Mouse (Mus musculus): ENCODE results near the gene Bad.
"Not testable (repeated sequence)": the region's sequence is repeated elsewhere in the genome, so short reads cannot be mapped to it uniquely, and the experiment has no call there.

Bad gene

DNA sequence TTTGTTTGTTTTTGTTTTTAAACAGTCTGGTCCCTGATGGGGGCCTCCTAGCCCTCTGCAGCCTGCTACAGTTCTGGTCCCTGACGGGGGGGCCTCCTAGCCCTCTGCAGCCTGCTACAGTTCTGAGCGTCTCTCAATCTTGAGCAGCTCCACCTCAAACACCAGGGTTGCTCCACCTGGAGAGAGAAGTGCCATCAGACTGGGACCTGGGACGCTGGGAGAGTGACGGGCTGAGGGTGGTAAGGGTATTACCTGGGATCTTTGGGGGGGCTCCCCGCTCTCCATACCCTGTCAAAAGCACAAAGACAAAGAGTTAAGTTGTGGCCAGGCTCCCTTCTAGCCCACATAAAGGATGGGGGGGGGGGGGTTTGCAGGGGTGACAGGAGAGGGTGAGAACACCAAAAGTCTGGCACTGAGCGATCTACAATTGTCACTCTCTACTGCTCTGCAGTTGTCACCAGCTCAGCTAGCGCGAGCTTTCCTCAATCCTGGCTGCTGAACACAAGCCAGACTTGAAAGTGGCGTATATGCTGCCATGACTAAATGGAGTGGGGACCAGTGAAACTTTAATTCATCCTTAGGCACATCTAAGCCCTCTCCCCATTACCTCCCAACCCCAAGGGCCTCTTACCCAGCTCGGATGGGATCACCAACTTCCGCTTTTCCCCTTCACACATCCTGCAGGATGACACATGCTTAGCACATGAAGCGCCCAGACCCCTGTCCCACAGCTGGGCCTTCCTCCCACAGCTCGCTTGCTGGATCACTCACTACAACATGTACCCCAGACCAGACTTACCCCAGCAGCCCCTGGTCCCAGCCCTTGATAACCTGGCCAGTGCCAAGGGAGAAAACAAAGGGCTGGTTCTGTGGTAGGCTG, 36.3 kb downstream of the Bad start:
- in situ Hi-C loops (cut with MboI; ENCODE audit: low pct_unique_long_range_greater_than_20kb in 1 of 2, low sequenced_read_pairs in 2 of 2, unreplicated experiment in 1 of 2) = no loop called here

DNA sequence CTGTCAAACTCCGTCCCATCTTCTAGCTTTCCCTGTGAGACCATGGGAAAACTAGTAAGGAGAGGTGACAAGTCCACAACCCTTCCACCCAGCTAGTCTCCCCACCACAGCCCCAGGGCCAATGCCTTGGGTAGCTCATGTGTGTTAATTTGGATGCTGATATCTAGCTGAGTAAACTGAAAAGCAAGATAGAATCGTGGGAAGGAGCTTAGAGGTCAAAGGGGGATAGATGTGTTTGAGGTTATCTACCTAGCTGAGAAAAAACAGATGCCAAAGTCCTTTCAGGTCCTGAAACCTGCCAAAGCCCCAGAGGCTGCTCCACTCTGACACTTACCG, 36.9 kb downstream of the Bad start:
- in situ Hi-C loops (cut with MboI; ENCODE audit: low pct_unique_long_range_greater_than_20kb in 1 of 2, low sequenced_read_pairs in 2 of 2, unreplicated experiment in 1 of 2) = no loop called here

DNA sequence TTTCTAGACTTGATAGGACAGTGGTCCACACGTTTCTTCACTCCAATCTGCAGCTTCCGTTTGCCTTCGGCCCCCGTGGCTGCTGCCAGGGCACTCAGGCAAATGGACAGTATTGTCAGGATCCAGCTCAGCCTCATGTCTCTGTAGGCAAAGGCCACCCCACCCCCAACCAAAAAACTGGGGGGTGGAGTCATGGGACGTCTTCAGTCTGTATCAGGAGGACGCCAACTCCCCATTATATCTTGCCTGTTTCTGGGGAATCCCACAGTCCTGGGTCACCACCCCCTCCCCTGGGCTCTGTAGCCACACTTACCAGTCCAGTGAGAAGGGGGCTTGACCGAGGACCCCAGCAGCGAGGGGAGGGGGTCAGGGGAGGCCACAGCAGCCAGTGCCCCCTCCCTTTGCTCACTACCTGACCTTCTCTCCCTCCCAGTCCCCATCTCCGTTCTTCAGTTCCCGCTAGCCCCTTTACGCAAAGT, 37.4 kb downstream of the Bad start:
- in situ Hi-C loops (cut with MboI; ENCODE audit: low pct_unique_long_range_greater_than_20kb in 1 of 2, low sequenced_read_pairs in 2 of 2, unreplicated experiment in 1 of 2) = no loop called here

DNA sequence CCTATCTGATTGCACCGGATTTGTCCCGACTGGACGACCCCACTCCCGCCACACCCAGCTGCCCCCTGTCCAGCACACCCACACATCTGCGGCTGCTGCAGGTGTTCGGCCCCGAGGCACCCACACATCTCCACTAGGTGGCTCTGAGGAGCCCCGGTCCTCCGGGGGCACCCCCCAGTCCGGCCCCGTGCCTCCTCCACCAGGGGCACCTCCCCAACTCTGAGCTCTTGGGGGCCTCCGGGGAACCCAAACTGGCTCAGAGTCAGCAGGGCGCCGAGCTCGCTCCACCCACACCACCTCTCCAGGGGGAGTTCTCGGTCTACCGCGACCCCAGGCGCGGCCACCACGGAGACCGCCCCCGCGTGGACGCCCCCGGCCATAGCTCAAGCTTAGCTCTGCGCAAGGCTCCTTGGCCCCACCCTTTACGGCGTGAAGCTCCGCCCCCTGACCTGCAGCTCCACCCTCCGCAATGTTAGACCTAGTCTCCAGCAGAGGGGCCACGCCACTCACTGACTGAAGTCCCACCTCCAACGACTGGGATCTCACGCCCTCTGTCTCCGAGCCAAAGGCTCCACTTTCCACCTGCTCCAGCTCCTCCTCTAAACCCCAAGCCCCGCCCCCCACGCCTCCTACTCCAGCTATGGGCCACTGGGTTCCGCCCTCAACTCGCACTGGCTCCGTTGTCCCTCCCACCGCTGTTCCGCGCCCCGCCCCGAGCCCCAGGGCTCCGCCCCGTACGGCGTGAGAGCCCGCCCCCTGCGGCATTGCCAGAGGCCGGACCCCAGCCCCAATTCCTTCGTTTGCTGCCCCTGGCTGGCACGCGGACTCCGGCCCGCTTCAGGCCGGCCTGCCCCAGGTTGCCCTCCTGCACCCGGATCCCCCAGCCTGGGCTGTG, 38.1 kb downstream of the Bad start:
- in situ Hi-C loops (cut with MboI; ENCODE audit: low pct_unique_long_range_greater_than_20kb in 1 of 2, low sequenced_read_pairs in 2 of 2, unreplicated experiment in 1 of 2) = no loop called here

DNA sequence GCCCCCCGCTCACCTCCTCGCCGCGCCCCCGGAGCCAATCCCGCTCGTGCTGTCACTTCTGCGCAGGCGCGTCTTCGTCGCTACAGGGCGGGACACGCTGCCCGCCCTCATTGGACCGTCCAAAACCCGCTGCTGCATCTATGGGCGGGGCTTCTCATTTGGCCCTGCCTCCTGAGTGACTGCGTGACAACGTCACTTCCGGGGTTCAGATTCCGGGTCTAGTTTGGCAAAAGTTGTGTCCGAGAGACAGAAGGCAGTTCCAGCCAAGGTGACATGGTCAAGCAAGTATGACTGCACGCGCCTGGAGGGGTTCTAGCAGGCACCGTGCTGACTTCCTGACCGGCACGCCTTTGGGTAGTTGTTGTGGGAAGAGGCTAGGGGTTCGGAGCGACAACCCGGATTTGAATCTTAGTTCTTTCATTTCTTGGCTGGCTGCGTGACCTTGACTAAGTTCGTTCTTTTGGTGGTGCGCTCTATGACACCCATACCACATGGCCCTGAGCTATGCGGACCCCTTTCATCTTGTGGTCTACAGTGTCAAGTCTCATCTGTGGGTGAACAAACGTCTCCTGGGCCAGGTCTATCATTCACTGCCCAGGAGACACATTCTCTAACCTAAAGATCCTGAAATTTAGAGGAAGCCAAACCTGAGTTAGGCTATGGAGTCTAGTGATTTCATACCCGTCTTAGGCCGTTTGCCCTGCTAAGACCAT, 38.9 kb downstream of the Bad start, which contains the start of gene Fkbp2:
Fkbp2 (minus strand) TSS at position 121 of the 713 bp plus-strand sequence.
- in situ Hi-C loops (cut with MboI; ENCODE audit: low pct_unique_long_range_greater_than_20kb in 1 of 2, low sequenced_read_pairs in 2 of 2, unreplicated experiment in 1 of 2) = no loop called here

DNA sequence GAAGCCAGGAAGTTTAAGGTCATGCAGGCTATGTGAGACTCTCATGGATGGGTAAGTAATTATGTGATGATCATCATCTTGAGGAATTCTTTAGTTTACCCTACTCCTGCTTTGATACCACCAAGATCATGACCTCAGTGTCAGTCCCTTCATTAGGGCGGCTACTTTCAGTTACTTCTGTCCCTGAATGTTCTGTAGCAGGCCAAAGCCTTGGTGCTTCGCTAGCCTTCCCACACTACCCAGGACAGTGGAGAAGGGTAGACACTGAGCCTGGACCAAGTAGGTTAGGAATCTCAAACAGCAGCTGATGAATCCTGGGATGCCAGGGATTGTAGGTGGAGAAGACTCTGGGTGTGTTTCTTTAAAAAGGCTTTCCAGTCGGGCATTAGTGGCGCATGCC, 39.8 kb downstream of the Bad start:
- in situ Hi-C loops (cut with MboI; ENCODE audit: low pct_unique_long_range_greater_than_20kb in 1 of 2, low sequenced_read_pairs in 2 of 2, unreplicated experiment in 1 of 2) = no loop called here

DNA sequence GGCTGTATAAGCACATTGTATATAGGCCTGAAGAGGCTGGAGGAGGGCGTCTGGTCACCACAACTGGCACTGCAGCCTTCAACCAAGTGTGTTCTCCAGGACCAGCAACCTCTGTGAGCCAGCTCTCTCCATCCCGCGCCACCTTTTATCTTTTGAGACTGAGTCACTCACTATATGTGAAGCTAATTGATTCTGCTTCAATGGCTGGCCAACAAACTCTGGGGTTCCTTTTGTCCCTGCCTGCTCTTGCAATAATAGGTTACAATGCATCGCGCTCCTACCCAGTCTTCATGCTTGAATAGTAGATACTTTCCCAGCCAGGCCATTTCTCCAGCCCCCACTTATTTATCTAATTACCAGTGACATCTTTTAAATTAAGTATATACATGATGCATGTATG, 42.0 kb downstream of the Bad start:
- in situ Hi-C loops (cut with MboI; ENCODE audit: low pct_unique_long_range_greater_than_20kb in 1 of 2, low sequenced_read_pairs in 2 of 2, unreplicated experiment in 1 of 2) = no loop called here

DNA sequence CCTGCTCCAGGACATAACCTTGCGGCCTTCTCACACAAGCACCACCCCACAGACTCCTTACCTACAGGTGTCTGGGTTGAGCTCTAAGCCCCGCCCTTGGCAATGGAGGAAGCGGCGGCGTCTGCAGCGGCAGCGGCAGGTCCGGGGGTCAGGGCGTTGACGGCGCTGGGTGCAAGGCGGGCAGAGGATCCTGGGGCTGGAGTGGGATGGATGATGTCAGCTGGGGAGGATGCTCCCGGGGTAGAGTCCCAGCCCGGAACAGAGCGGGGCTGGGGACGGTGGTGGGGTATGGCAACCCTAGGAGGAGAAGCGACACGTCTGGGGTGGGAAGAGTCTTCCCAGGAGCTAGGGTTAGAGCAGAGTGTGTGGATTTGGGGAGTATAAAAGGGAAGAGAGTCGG, 43.6 kb downstream of the Bad start:
- in situ Hi-C loops (cut with MboI; ENCODE audit: low pct_unique_long_range_greater_than_20kb in 1 of 2, low sequenced_read_pairs in 2 of 2, unreplicated experiment in 1 of 2) = no loop called here

DNA sequence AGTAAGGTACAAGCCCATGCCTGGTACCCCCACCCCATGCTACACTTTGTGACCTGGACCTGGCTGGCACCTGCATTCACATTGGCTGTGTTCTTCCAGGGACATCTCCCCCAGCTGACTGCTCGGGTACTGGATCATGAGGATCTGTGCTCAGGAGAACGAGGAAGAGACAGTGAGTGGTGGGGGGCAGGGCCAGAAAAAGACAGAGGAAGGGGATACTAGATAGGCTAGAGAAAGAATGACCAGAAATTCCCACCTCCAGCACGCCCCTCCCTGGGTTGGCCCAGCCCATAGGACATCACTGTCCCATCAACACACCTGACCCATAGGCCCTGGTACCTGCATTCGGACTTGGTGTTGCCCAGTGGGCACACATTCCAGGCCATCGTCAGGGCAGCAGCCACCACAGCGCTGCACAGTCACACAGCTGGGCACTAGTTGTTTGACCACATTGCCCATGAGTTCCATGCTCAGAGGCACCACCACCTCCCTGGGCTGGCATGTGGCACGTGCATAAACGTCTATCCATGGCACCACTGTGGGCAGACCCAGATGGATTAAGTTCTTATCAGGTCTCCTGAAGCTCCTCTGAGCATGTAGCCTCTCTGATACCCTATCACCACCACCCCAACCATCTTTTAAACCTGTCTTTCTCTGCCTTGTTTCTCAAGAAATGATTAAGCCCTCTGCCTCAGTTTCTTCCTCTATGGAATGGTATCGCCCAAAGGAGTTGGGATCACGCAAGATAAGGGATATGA, 44.5 kb downstream of the Bad start:
- in situ Hi-C loops (cut with MboI; ENCODE audit: low pct_unique_long_range_greater_than_20kb in 1 of 2, low sequenced_read_pairs in 2 of 2, unreplicated experiment in 1 of 2) = no loop called here

DNA sequence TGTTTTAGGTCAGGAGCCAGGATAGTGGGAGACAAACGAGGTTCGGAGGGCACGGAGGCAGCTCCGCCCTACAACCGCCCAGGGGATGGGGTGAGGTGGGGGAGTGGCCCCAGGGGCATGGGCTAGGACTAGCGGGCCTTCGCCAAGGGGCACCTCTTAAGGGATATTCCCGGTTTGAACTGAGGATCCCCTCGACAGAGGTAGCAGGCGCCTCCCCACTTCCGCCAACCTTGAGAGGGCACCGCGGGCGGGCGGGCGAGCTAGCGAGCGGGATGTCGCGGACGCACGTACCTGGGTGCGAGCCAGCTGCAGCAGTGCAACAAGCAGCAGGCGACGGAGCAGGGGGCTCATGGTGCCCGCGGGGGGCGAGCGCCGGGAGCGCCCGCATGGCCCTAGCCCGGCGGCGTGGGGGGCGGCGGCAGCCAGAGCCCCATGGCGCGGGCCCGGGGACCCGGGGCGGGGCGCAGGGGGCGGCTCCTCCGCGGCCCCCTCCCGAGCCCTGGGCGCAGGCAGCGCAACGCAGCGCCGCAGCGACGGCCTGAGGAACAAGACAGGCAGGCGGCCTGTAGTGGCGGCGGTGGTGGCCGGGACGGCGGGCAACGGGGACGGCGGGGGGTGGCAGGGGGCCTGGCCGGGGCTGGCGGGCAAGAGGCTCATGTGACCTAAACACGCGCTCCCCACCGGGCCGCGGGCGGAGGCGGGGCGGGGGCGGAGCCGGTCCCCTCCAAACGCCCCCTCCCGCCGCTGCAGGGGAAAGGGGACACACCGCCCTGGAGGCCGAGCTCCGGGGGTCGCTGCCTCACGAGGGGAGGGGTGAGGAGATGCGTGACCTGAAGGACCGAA, 45.6 kb downstream of the Bad start, which contains the start of gene Vegfb:
Vegfb (minus strand) TSS at position 591 of the 843 bp plus-strand sequence.
- in situ Hi-C loops (cut with MboI; ENCODE audit: low pct_unique_long_range_greater_than_20kb in 1 of 2, low sequenced_read_pairs in 2 of 2, unreplicated experiment in 1 of 2) = no loop called here

DNA sequence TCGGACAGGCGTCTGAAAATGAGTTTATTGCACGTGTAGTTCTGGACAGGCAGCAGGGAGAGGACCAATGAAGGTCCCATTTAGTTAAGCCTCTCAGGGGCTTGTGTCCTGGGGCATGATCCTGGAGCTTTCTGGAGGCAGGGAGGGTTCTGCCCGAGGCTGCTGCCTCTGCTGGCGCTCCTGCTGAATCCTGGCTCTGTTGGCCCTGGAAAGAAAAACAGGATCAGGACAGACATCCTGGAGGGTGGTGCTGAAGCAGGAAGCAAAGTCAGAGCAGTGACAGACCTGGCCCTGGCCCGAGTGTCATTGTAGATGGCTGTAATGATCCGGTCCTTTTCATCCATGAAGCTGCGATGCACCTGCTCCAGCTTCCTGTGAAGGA, 46.2 kb downstream of the Bad start:
- in situ Hi-C loops (cut with MboI; ENCODE audit: low pct_unique_long_range_greater_than_20kb in 1 of 2, low sequenced_read_pairs in 2 of 2, unreplicated experiment in 1 of 2) = no loop called here

DNA sequence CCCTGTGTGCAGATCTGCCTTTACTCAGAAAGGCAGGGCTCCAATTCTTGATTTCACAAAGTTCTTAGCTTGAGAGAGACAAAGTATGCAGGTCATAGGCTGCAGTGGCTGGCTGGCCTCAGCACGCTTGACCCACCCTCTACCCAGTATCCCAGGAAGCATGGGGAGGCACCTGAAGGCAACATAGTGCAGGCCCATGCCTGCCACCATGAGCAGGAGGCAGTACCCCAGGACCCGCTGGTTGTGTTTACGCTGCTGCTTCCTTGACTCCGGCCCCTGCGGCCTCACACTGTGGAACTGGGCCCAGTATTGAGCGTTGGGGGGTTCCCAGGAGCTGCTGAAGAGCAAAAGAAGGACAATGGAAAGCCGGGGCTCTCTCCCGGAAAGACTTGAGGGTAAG, 47.6 kb downstream of the Bad start:
- in situ Hi-C loops (cut with MboI; ENCODE audit: low pct_unique_long_range_greater_than_20kb in 1 of 2, low sequenced_read_pairs in 2 of 2, unreplicated experiment in 1 of 2) = no loop called here

DNA sequence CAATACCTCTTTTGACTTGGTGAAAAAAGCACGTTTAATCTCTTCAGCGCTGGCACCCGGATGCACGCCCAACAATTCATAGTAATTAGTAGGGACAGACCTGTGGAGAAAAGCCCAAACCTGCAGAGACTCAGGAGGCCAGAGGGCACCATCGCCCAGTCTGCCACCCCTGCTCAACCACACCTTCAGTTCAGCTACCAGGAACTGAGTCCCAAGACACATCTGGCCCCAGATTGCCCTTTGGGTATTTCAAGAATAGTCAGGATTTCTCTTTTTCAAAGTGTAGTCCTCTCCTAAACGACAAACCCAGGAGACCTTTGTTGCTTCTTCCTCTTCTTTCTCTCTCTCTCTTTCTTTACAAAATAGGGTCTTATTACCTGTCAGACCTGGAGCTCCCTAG, 49.1 kb downstream of the Bad start:
- in situ Hi-C loops (cut with MboI; ENCODE audit: low pct_unique_long_range_greater_than_20kb in 1 of 2, low sequenced_read_pairs in 2 of 2, unreplicated experiment in 1 of 2) = no loop called here

DNA sequence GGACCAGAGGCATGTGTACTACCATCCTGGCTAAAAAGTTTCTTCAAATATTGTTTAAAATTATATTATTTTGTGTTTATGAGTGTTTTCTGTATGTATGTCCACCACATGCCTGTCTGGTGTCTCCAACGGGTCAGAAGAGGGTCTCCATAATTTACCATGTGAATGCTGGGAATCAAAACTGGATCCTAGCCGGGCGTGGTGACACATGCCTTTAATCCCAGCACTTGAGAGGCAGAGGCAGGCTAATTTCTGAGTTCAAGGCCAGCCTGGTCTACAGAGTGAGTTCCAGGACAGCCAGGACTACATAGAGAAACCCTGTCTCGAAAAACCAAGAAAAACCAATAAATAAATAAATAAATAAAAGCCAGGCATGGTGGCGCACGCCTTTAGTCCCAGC, 49.5 kb downstream of the Bad start:
- in situ Hi-C loops (cut with MboI; ENCODE audit: low pct_unique_long_range_greater_than_20kb in 1 of 2, low sequenced_read_pairs in 2 of 2, unreplicated experiment in 1 of 2) = not testable (repeated sequence)

DNA sequence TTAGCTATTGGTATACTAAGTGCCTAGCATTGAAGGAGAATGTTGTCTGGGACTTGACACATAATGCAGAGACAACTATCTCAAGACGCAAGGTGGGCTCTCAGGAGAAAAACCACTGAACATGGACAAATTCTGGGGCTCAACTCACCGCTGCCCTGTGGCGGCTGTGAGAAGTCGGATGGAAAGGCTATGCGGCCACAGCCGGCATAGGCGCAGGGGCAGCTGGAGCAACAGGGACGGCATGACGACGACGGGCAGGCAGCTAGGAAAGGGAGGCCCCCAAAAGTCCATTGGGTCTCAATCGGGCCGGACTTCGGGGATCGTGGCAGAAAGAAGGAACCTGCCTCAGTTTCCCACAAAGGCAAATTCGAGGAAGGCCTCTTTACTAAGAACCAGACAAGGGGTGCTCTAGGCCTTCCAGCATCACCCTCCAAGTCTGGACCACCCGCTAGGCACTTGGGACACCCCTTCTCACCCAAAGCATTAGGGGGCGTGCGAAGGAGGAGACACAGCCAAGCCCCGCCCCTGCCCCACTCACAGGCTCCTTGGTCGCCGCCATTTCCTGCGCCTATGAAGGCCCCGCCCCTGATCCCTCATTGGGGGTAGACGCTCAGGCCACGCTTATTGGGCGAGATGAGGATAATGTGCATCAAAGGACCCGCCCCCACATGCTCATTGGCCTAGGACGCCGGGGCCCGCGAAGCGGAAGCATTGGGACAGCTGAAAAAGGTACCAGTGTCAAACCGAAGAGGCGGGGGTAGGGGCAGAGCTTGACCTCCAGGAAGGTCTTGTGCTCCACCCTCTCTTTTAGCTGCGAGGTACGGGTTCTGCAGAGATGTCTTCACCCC, 50.6 kb downstream of the Bad start, which contains the start of gene Dnajc4:
Dnajc4 (minus strand) TSS at position 562 of the 848 bp plus-strand sequence.
- in situ Hi-C loops (cut with MboI; ENCODE audit: low pct_unique_long_range_greater_than_20kb in 1 of 2, low sequenced_read_pairs in 2 of 2, unreplicated experiment in 1 of 2) = no loop called here

DNA sequence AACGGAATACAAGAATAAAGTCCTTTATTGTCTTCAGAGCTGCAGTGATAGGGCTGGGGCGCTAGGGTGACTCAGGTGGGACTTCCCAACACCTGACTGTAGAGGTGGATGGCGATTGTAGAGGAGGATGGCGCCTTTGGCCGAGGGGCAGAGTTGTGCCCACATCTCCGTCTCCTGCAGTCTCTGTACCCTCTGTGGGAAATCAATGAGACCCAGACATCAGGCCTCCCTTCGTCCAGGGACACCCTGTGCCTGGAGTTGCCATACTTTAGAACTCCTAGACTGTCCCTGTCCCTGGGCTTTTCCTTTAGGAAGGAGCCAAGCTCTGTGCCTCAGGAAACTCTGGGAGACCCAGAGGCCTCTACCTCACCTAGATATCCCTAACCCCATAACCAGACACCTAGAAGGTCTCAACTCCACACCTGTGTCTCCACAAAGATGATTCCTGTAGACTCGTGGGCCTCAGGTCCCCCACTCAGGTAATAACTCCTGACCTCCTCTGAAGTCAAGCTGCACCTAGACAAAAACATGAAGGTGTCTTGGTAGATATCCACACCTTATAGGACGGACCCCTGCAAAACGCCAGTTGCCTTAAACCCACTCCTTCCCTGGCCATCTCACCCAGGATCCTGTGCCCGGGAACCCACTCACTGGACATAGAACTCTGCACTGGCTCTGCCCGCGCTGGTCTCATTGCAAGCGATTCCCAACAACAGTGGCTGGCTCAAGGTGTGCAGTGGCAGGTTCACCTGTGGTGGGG, 51.5 kb downstream of the Bad start:
- in situ Hi-C loops (cut with MboI; ENCODE audit: low pct_unique_long_range_greater_than_20kb in 1 of 2, low sequenced_read_pairs in 2 of 2, unreplicated experiment in 1 of 2) = no loop called here
